Mouse (Mus musculus): ENCODE results near the gene Cln6. TPM values are rescaled to one million over a fixed set of nuclear protein-coding genes. Genes with fewer than 3 reads are reported as not detected.
"Not testable (repeated sequence)": the region's sequence is repeated elsewhere in the genome, so short reads cannot be mapped to it uniquely, and the experiment has no call there.

The Cln6 gene
- polyA plus RNA-seq (2016; fragmentation: Nextera tagmentation; extraction: Ambion mirVana), result 11.2 and 12.1 TPM in 2 replicates

- peaks cover 46% of the 10 kb centered on the region for H3K4me1 ChIP-seq
Measured at GRCm38 (mm10) chr9:62838506-62839171, at the start of gene Cln6. Gene Cln6 (plus strand): TSS chr9:62838785.

GRCm38 (mm10) chr9:62789856-62790255 lies 48.7 kb upstream of the Cln6 start:
- WGBS, result 90% methylated on average over 12 of the region's 12 CpGs
- H3K27ac ChIP-seq (replicated peaks), result no peak overlapping the region

More at GRCm38 (mm10) chr9:62838506-62839171, at the start of gene Cln6:
- Histone ChIP-seq H3K36me3 (replicated peaks) (peaks cover 8% of the 10 kb centered on the region; the same call in 1 of the 2 replicates), H3K4me3 (peak within 1 kb of the TSS; percentile 68), H3K27me3 (replicated peaks; ENCODE audit: low read depth, poor library complexity, severe bottlenecking) (no peaks in the 10 kb centered on the region), H3K27ac (replicated peaks) (peak within 1 kb of the TSS; percentile 91), H3K9me3 (no peaks in the 10 kb centered on the region)
- 1% methylated on average over 48 of the region's 48 CpGs for WGBS
- peak; percentile 89 for DNase-seq (ENCODE audit: low spot score)

GRCm38 (mm10) chr9:62799218-62799617 lies 39.4 kb upstream of the Cln6 start:
- not testable (repeated sequence) for DNase-seq (ENCODE audit: low spot score); H3K9me3 ChIP-seq; H3K27ac ChIP-seq (replicated peaks); H3K4me1 ChIP-seq; H3K4me3 ChIP-seq; H3K27me3 ChIP-seq (replicated peaks; ENCODE audit: low read depth, poor library complexity, severe bottlenecking)
- 91% methylated on average over 2 of the region's 2 CpGs for WGBS
- H3K36me3 ChIP-seq (replicated peaks), result peaks cover 73% of the 10 kb centered on the region

More at GRCm38 (mm10) chr9:62789856-62790255, 48.7 kb upstream of the Cln6 start:
- Histone ChIP-seq H3K4me1 (peaks cover 6% of the 10 kb centered on the region; the same call in 1 of the 2 replicates), H3K9me3 (no peaks in the 10 kb centered on the region), H3K36me3 (replicated peaks) (peaks cover 34% of the 10 kb centered on the region), H3K27me3 (replicated peaks; ENCODE audit: low read depth, poor library complexity, severe bottlenecking) (no peaks in the 10 kb centered on the region), H3K4me3 (no peak overlapping the region)
- no peak for DNase-seq (ENCODE audit: low spot score)

GRCm38 (mm10) chr9:62810095-62810494 lies 28.5 kb upstream of the Cln6 start:
- H3K27me3 ChIP-seq (replicated peaks; ENCODE audit: low read depth, poor library complexity, severe bottlenecking), result no peaks in the 10 kb centered on the region
- H3K4me1 ChIP-seq, result peaks cover 36% of the 10 kb centered on the region
- DNase-seq (ENCODE audit: low spot score), result no peak
- H3K4me3 ChIP-seq, result peak overlapping the region; percentile 71
- H3K27ac ChIP-seq (replicated peaks), result no peak overlapping the region
- H3K9me3 ChIP-seq, result no peaks in the 10 kb centered on the region
- WGBS, result 23% methylated on average over 8 of the region's 8 CpGs
- H3K36me3 ChIP-seq (replicated peaks), result 0 out of 2 replicates have a peak, but pooled peaks cover 3% of the 10 kb centered on the region

GRCm38 (mm10) chr9:62810543-62811515 lies 27.8 kb upstream of the Cln6 start:
- Histone ChIP-seq H3K27ac (replicated peaks) (peak overlapping the region; percentile 97), H3K27me3 (replicated peaks; ENCODE audit: low read depth, poor library complexity, severe bottlenecking) (no peaks in the 10 kb centered on the region), H3K36me3 (replicated peaks) (no peaks in the 10 kb centered on the region), H3K4me3 (peak overlapping the region; percentile 71), H3K4me1 (peaks cover 36% of the 10 kb centered on the region), H3K9me3 (no peaks in the 10 kb centered on the region)
- WGBS, result under 1% methylated on average over 58 of the region's 58 CpGs
- DNase-seq (ENCODE audit: low spot score), result no peak

- Histone ChIP-seq H3K4me3 (peak within 1 kb of the TSS; percentile 71), H3K27ac (replicated peaks) (peak within 1 kb of the TSS; percentile 97), H3K27me3 (replicated peaks; ENCODE audit: low read depth, poor library complexity, severe bottlenecking) (no peaks in the 10 kb centered on the region), H3K36me3 (replicated peaks) (no peaks in the 10 kb centered on the region), H3K9me3 (no peaks in the 10 kb centered on the region), H3K4me1 (peaks cover 37% of the 10 kb centered on the region)
- under 1% methylated on average over 67 of the region's 68 CpGs for WGBS
- peak; percentile 91 for DNase-seq (ENCODE audit: low spot score)
Measured at GRCm38 (mm10) chr9:62811516-62812121, 27.0 kb upstream of the Cln6 start, which contains the start of gene Fem1b. Gene Fem1b (minus strand): TSS chr9:62811934.

- no peak for DNase-seq (ENCODE audit: low spot score)
- H3K4me1 ChIP-seq, result peaks cover 42% of the 10 kb centered on the region
- peak overlapping the region; percentile 71 for H3K4me3 ChIP-seq
- H3K27ac ChIP-seq (replicated peaks), result peak overlapping the region; percentile 97
- WGBS, result 13% methylated on average over 14 of the region's 14 CpGs
- H3K27me3 ChIP-seq (replicated peaks; ENCODE audit: low read depth, poor library complexity, severe bottlenecking), result no peaks in the 10 kb centered on the region
- no peaks in the 10 kb centered on the region for H3K36me3 ChIP-seq (replicated peaks)
- H3K9me3 ChIP-seq, result no peaks in the 10 kb centered on the region
Measured at GRCm38 (mm10) chr9:62812216-62813049, 26.2 kb upstream of the Cln6 start.

- Histone ChIP-seq H3K27me3 (replicated peaks; ENCODE audit: low read depth, poor library complexity, severe bottlenecking) (no peaks in the 10 kb centered on the region), H3K4me3 (no peak overlapping the region), H3K36me3 (replicated peaks) (no peaks in the 10 kb centered on the region), H3K9me3 (no peaks in the 10 kb centered on the region), H3K27ac (replicated peaks) (no peak overlapping the region), H3K4me1 (peaks cover 22% of the 10 kb centered on the region)
- 93% methylated on average over 2 of the region's 2 CpGs for whole genome bisulfite sequencing
- no peak for DNase-seq (ENCODE audit: low spot score)
Measured at GRCm38 (mm10) chr9:62814751-62815150, 23.8 kb upstream of the Cln6 start.

GRCm38 (mm10) chr9:62816323-62817098 lies 22.1 kb upstream of the Cln6 start:
- Histone ChIP-seq H3K36me3 (replicated peaks) (no peaks in the 10 kb centered on the region), H3K4me1 (peaks cover 14% of the 10 kb centered on the region), H3K27ac (replicated peaks) (no peak overlapping the region), H3K4me3 (no peak overlapping the region), H3K27me3 (replicated peaks; ENCODE audit: low read depth, poor library complexity, severe bottlenecking) (no peaks in the 10 kb centered on the region), H3K9me3 (no peaks in the 10 kb centered on the region)
- DNase-seq (ENCODE audit: low spot score), result no peak
- WGBS, result 81% methylated on average over 9 of the region's 9 CpGs

GRCm38 (mm10) chr9:62817099-62817571 lies 21.4 kb upstream of the Cln6 start:
- 69% methylated on average over 12 of the region's 12 CpGs for WGBS
- no peaks in the 10 kb centered on the region for H3K36me3 ChIP-seq (replicated peaks)

More at GRCm38 (mm10) chr9:62817099-62817571, 21.4 kb upstream of the Cln6 start:
- H3K27ac ChIP-seq (replicated peaks), result no peak overlapping the region
- H3K9me3 ChIP-seq, result no peaks in the 10 kb centered on the region
- H3K4me1 ChIP-seq, result peaks cover 12% of the 10 kb centered on the region
- no peak for DNase-seq (ENCODE audit: low spot score)
- H3K4me3 ChIP-seq, result no peak overlapping the region
- no peaks in the 10 kb centered on the region for H3K27me3 ChIP-seq (replicated peaks; ENCODE audit: low read depth, poor library complexity, severe bottlenecking)
